Mouse (Mus musculus) E14TG2a.4 (cell line): Measurements from ENCODE around the gene Gm37240.
A peak's percentile ranks its signal among the peaks of the same experiment; 100 is the strongest.

ENCODE experiments used
- H3K27me3 ChIP-seq: 2 replicates; pipeline ENCODE4 v1.6.1; 2014; ENCODE audit warnings: low read length, control low read depth; ENCODE audit not compliant: insufficient read depth
- H3K36me3 ChIP-seq: 2 replicates; pipeline ENCODE4 v1.6.1; 2014; ENCODE audit warnings: low read length, control low read depth; ENCODE audit not compliant: insufficient read depth
- H3K4me1 ChIP-seq: replicated peaks from 2 replicates; pipeline ENCODE4 v1.6.1; 2014; ENCODE audit warnings: low read depth, low read length, control low read depth
- H3K4me3 ChIP-seq: replicated peaks from 2 replicates; pipeline ENCODE4 v1.5.1; 2014; ENCODE audit warnings: mild to moderate bottlenecking, low read length
- H3K9me3 ChIP-seq: 2 replicates; pipeline ENCODE4 v1.6.1; 2014; ENCODE audit warnings: low read length, control low read depth
- CTCF ChIP-seq: conservative IDR thresholded peaks from 2 replicates; pipeline ENCODE4 v1.5.1; 2014; ENCODE audit warnings: low read length
- NANOG ChIP-seq: IDR thresholded peaks from 2 replicates; pipeline ENCODE4 v1.6.1; 2014; ENCODE audit warnings: borderline replicate concordance, low read length, mixed read lengths
- POU5F1 ChIP-seq: IDR thresholded peaks from 2 replicates; pipeline ENCODE4 v1.6.1; 2014; ENCODE audit warnings: low read length, borderline replicate concordance

Gene Gm37240

DNA sequence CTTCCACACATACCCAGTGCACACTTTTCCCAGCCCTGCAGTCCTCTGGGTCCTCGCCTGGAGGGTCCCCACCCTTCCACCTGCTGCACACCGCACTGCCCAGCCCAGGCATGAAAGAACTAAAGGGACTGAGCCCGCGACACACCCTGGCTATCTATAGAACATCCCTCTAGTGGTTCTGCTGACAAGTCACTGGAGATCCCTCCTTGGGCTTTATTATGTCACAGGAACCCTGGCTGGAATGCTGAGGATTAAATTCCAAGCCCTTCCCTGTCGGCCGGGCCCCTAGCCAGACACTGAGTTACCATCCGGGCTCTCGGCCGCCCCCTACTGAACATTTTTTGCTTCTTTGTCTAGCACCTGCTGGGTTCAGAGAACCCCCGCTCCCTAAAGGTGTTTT, 612.2 kb downstream of the Gm37240 start:
- H3K36me3 ChIP-seq: no peaks in the 10 kb centered on the region
- no peak for TF ChIP-seq POU5F1
- peak; percentile 43 for TF ChIP-seq CTCF

DNA sequence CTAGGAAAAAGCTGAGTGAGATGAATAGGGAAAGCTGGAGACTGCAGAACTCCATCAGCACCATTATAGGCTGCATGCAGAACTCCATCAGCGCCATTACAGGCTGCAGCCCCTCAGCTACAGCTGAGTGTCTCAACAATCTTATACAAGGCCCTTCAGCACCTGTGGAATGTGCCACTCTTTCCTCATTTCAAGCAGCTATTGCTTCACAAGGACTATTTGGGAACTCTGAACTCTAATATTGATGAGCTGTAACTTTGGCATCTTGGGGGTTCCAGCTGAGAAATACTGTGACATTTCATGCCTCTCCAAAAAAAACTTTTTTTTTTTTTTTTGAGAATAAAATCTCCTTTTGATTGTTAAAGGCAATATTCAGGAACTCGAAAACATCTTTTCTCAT, 615.8 kb downstream of the Gm37240 start:
- 0 out of 2 replicates have a peak, but pooled peaks cover 3% of the 10 kb centered on the region for H3K27me3 ChIP-seq
- H3K4me1 ChIP-seq: peaks cover 11% of the 10 kb centered on the region
- H3K9me3 ChIP-seq: no peaks in the 10 kb centered on the region
- TF ChIP-seq NANOG (no peak), CTCF (no peak), POU5F1 (no peak)
- H3K36me3 ChIP-seq: no peaks in the 10 kb centered on the region
- no peak overlapping the region for H3K4me3 ChIP-seq

More for the DNA sequence above, 612.2 kb downstream of the Gm37240 start:
- Histone ChIP-seq H3K4me1 (peaks cover 11% of the 10 kb centered on the region), H3K9me3 (peaks cover 12% of the 10 kb centered on the region), H3K27me3 (0 out of 2 replicates have a peak, but pooled peaks cover 3% of the 10 kb centered on the region), H3K4me3 (peak overlapping the region; percentile 57)

DNA sequence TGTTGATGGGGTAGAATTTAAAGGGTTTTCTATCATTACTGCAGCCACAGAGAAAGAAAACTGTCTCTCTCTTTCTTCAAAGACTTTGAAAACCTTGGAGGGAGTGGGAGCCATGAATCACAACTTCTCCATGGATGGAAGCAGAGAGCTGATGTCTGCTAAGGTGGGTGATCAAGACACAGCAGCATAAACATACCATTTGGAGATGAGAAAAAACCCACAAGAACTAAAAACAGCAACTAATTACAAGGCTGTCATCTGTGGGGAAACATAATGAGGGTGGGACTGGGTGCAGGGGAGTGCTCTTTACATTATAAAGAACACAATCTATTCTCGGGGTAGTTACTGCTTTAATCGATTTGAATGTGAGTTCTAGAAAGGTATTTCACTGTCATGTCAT, 622.4 kb downstream of the Gm37240 start:
- H3K9me3 ChIP-seq: no peaks in the 10 kb centered on the region
- no peak for TF ChIP-seq CTCF
- TF ChIP-seq NANOG: no peak
- TF ChIP-seq POU5F1: no peak
- H3K4me1 ChIP-seq: no peaks in the 10 kb centered on the region
- no peak overlapping the region for H3K4me3 ChIP-seq
- no peaks in the 10 kb centered on the region for H3K36me3 ChIP-seq
- H3K27me3 ChIP-seq: no peaks in the 10 kb centered on the region

DNA sequence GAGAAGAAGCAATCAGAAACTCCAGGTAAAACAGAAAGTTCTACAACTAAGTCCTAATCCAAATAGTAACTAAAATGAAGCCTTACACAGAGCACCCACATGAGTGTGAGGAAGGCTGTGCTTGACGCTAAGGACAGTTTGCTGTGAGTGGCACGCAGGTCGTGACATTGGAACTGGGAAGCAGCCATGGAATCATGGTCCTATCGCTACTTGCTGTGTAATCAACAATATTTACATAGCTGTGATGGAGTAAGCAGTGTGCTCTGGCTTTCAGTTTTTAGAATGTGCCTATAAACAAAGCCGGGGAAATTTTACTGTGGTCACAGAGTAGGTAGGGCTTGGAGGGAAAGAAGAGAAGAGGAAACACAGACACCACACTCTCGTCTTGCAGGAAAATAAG, 622.8 kb downstream of the Gm37240 start:
- Histone ChIP-seq H3K9me3 (no peaks in the 10 kb centered on the region), H3K4me3 (no peak overlapping the region), H3K4me1 (no peaks in the 10 kb centered on the region), H3K27me3 (no peaks in the 10 kb centered on the region), H3K36me3 (no peaks in the 10 kb centered on the region)
- no peak for TF ChIP-seq NANOG
- TF ChIP-seq CTCF: no peak
- TF ChIP-seq POU5F1: no peak

DNA sequence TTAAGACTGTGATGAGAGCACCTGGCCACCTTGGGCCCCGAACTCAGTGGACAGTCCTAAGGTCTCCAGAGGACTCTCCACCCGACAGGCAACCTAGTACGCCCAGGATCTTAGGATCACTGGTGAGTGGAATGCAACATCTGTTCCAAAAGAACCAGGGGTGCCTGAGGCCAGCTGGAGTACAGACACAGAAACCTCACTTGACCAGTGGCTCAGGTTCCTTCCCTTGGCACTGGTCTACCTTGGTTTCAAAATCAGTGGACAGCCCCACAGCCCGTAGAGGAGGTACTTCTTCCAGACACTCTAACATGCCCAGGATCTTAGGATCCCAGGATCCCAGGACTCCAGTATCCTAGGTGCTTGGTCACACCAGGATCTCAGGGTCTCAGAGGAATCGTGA, 632.8 kb downstream of the Gm37240 start:
- Histone ChIP-seq H3K27me3 (no peaks in the 10 kb centered on the region), H3K36me3 (no peaks in the 10 kb centered on the region), H3K9me3 (peaks cover 4% of the 10 kb centered on the region; the same call in 1 of the 2 replicates), H3K4me3 (no peak overlapping the region), H3K4me1 (no peaks in the 10 kb centered on the region)
- TF ChIP-seq POU5F1 (no peak), NANOG (no peak), CTCF (no peak)

DNA sequence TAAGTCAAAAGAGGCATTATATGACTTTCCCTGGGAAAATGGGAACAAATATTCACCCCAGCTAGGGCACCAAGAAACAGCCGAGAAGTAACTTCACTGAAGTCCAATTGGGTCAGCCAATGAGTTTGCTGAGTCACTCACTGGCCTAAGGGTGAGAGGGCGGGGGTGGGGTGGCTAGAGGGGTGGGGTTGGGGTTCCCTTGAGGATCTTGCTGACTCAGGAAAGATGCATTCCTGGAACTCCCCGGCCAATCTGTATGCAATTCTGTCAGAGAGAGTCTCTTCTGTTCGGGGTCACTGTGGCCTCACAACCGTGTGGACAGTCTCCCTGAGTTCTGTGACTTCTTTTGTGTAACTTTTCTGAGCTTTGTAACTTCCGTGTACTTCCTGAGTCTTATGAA, 635.7 kb downstream of the Gm37240 start:
- H3K9me3 ChIP-seq: no peaks in the 10 kb centered on the region
- H3K4me1 ChIP-seq: no peaks in the 10 kb centered on the region
- H3K36me3 ChIP-seq: no peaks in the 10 kb centered on the region
- H3K4me3 ChIP-seq: no peak overlapping the region
- H3K27me3 ChIP-seq: no peaks in the 10 kb centered on the region
- TF ChIP-seq CTCF: no peak
- TF ChIP-seq NANOG: no peak
- TF ChIP-seq POU5F1: no peak

DNA sequence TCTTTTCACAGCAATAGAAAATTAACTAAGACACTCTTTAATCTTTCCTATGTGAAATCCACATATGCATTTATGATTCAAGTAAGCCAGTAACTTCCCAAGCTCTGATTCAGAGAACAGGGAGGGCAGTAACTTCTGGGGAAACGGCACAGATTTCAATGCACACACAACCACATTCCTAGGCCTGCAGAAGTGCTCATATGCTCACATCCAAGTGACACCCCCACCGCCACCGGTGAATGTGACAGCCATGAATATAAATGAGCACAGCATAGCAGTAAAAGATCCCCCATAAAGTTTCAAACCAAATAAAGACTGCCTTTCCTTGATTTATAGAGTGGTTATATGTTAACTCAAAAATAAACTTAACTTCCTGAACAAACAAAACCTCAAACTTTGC, 641.2 kb downstream of the Gm37240 start:
- Histone ChIP-seq H3K9me3 (no peaks in the 10 kb centered on the region), H3K4me3 (no peak overlapping the region), H3K27me3 (no peaks in the 10 kb centered on the region), H3K4me1 (no peaks in the 10 kb centered on the region), H3K36me3 (no peaks in the 10 kb centered on the region)
- TF ChIP-seq CTCF (no peak), POU5F1 (no peak), NANOG (no peak)

DNA sequence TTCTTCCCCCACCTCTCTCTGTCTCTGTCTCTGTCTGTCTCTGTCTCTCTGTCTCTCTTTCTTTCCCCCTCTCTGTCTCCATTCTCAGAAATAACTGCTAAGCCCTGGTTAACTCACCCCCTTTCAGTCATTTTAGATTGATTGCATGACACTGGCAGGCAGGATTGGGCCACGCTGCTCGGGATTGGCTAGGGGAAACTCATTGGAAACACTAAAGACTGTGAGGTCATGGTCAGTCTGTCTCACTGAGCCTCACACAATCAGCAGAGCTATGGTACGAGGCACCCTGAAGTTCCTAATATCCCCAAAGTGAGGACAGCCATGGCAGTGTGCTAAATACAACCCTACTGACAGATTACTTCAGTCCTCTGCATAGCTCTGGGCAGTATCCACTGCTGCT, 650.8 kb downstream of the Gm37240 start:
- Histone ChIP-seq H3K27me3 (no peaks in the 10 kb centered on the region), H3K4me1 (no peaks in the 10 kb centered on the region)
- no peak for TF ChIP-seq CTCF
- no peak for TF ChIP-seq NANOG
- TF ChIP-seq POU5F1: no peak

DNA sequence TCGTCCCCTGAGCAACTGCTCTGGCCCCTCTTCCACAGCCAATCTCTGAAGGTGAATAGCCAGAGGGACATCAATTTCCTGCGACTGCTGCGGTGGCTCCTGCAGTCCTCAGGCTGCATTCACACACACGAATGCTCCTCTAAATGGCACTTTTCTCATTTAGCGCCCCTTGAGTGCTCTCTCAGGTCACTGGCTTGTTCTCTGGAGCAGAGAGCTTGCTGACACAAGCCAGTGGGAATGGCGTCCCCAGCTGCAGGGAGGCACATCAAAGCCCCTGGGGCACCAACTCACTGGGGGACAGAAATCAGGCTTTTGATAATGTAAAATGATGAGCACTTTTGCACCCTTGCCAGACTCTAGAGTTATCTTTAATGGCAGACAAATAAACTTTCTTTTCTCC, 654.5 kb downstream of the Gm37240 start:
- no peaks in the 10 kb centered on the region for H3K9me3 ChIP-seq
- H3K4me1 ChIP-seq: no peaks in the 10 kb centered on the region
- H3K4me3 ChIP-seq: no peak overlapping the region
- TF ChIP-seq CTCF (no peak), POU5F1 (no peak), NANOG (no peak)
- H3K27me3 ChIP-seq: no peaks in the 10 kb centered on the region
- H3K36me3 ChIP-seq: no peaks in the 10 kb centered on the region

More for the DNA sequence above, 650.8 kb downstream of the Gm37240 start:
- Histone ChIP-seq H3K36me3 (no peaks in the 10 kb centered on the region), H3K9me3 (no peaks in the 10 kb centered on the region), H3K4me3 (no peak overlapping the region)
